8 mouse cellular contexts compared by ENCODE assay signal in genomic region chr11:74522487-74523209, GRCm38 (mm10).
DNase-seq lines count a peak whose midpoint lies in the region; ATAC-seq and TF ChIP-seq lines count a peak whose summit lies in the region.

No protein-coding gene starts in this region.

- DNase-seq in layer of hippocampus, adult 18-20 months (ENCODE audit: low spot score in 2 of 2), result peak; percentile 24 to 42
- no peak for DNase-seq in layer of hippocampus, adult 11-12 months (ENCODE audit: low spot score)
- peak; percentile 58 to 72 for DNase-seq in heart, adult 9 months (ENCODE audit: low spot score in 2 of 2)
- peak; percentile 62 for DNase-seq in kidney, adult 9 months
- peak; percentile 60 to 68 for DNase-seq in lung, adult 18-20 months
- peak; percentile 54 for DNase-seq in thymus, postnatal 0 days (ENCODE audit: low spot score)

- H3K36me3 ChIP-seq in neural tube, embryonic 15.5 days, result no peaks in the 10 kb centered on the region

- under 1% methylated on average over 83 of the region's 87 CpGs for WGBS in neural tube, embryonic 15.5 days

- H3K4me2 ChIP-seq in neural tube, embryonic 15.5 days, result peak overlapping the region; percentile 98

- peak overlapping the region; percentile 71 for H3K4me3 ChIP-seq in cortical plate, adult 2 months (ENCODE audit: insufficient read depth, low read length)
- peak overlapping the region; percentile 67 for H3K4me3 ChIP-seq in neural tube, embryonic 15.5 days (replicated peaks)

- H3K9me3 ChIP-seq in neural tube, embryonic 15.5 days (replicated peaks), result no peaks in the 10 kb centered on the region

- ATAC-seq in neural tube, embryonic 15.5 days (ENCODE audit: low FRiP score), result peak; percentile 64

- H3K9ac ChIP-seq in neural tube, embryonic 15.5 days (replicated peaks), result peak overlapping the region; percentile 66

- TF ChIP-seq CTCF in cortical plate, adult 2 months (IDR thresholded peaks at IDR 0.05; ENCODE audit: extremely low read depth, insufficient read depth, low read length), result no peak

- no peak for TF ChIP-seq POLR2A in cortical plate, adult 2 months (IDR thresholded peaks at IDR 0.05; ENCODE audit: extremely low read depth, insufficient read depth, low read length)

- peaks cover 7% of the 10 kb centered on the region; the same call in 1 of the 2 replicates for H3K27me3 ChIP-seq in neural tube, embryonic 15.5 days (replicated peaks)

- H3K4me1 ChIP-seq in cortical plate, adult 2 months (ENCODE audit: control insufficient read depth, insufficient read depth, low read length), result peaks cover 3% of the 10 kb centered on the region; the same call in 1 of the 2 replicates
- peaks cover 53% of the 10 kb centered on the region for H3K4me1 ChIP-seq in neural tube, embryonic 15.5 days

- H3K27ac ChIP-seq in cortical plate, adult 2 months (ENCODE audit: insufficient read depth, low read length), result no peak overlapping the region
- H3K27ac ChIP-seq in neural tube, embryonic 15.5 days (replicated peaks), result peak overlapping the region; percentile 67
